In genomic region chr2:26444368-26444767, GRCm38 (mm10) we compare ENCODE assay signal across 8 mouse cellular contexts. TPM values are rescaled to one million over a fixed set of nuclear protein-coding genes. Genes with fewer than 3 reads are reported as not detected.
DNase-seq lines count a peak whose midpoint lies in the region; ATAC-seq lines count a peak whose summit lies in the region.

No protein-coding gene starts in this region.

- ATAC-seq in kidney, embryonic 14.5 days (ENCODE audit: low FRiP score, low TSS enrichment), result no peak
- no peak for ATAC-seq in midbrain, embryonic 15.5 days (replicated peaks)

- H3K4me2 ChIP-seq in kidney, embryonic 14.5 days (replicated peaks; ENCODE audit: low read depth, low read length), result peak overlapping the region; percentile 67
- peak overlapping the region; percentile 54 for H3K4me2 ChIP-seq in midbrain, embryonic 15.5 days

- 3% methylated on average over 15 of the region's 15 CpGs for WGBS in kidney, embryonic 14.5 days
- 6% methylated on average over 15 of the region's 15 CpGs for WGBS in embryonic facial prominence, embryonic 10.5 days
- WGBS in limb, embryonic 10.5 days, result 6% methylated on average over 15 of the region's 15 CpGs
- WGBS in midbrain, embryonic 15.5 days, result 5% methylated on average over 15 of the region's 15 CpGs

- peak overlapping the region; percentile 86 for H3K9ac ChIP-seq in kidney, embryonic 14.5 days (ENCODE audit: low read depth, low read length)
- H3K9ac ChIP-seq in midbrain, embryonic 15.5 days, result peak overlapping the region; percentile 81

- DNase-seq in kidney, postnatal 10 days, result no peak
- no peak for DNase-seq in embryonic facial prominence, embryonic 10.5 days (ENCODE audit: low spot score)
- no peak for DNase-seq in limb, embryonic 10.5 days (ENCODE audit: low spot score)
- DNase-seq in left cerebral cortex, adult 11 months (ENCODE audit: low spot score), result no peak
- DNase-seq in cerebellum, adult 9-11 months, result no peak
- DNase-seq in ovary, postnatal 36 days (ENCODE audit: low spot score), result no peak

- no peaks in the 10 kb centered on the region for H3K9me3 ChIP-seq in kidney, embryonic 14.5 days (ENCODE audit: control insufficient read depth, low read length)
- no peaks in the 10 kb centered on the region for H3K9me3 ChIP-seq in embryonic facial prominence, embryonic 10.5 days
- no peaks in the 10 kb centered on the region for H3K9me3 ChIP-seq in limb, embryonic 10.5 days (replicated peaks)
- no peaks in the 10 kb centered on the region for H3K9me3 ChIP-seq in midbrain, embryonic 15.5 days

- H3K4me3 ChIP-seq in kidney, embryonic 14.5 days (ENCODE audit: low read length), result peak overlapping the region; percentile 83
- H3K4me3 ChIP-seq in embryonic facial prominence, embryonic 10.5 days, result peak overlapping the region; percentile 92
- peak overlapping the region; percentile 93 for H3K4me3 ChIP-seq in limb, embryonic 10.5 days
- H3K4me3 ChIP-seq in midbrain, embryonic 15.5 days, result peak overlapping the region; percentile 75

- H3K4me1 ChIP-seq in kidney, embryonic 14.5 days (ENCODE audit: control insufficient read depth, insufficient read depth, low read length), result peaks cover 22% of the 10 kb centered on the region
- peaks cover 44% of the 10 kb centered on the region for H3K4me1 ChIP-seq in embryonic facial prominence, embryonic 10.5 days
- H3K4me1 ChIP-seq in limb, embryonic 10.5 days, result peaks cover 28% of the 10 kb centered on the region
- peaks cover 34% of the 10 kb centered on the region for H3K4me1 ChIP-seq in midbrain, embryonic 15.5 days

- H3K27ac ChIP-seq in kidney, embryonic 14.5 days (ENCODE audit: low read depth, low read length), result peak overlapping the region; percentile 78
- H3K27ac ChIP-seq in embryonic facial prominence, embryonic 10.5 days (replicated peaks), result peak overlapping the region; percentile 89
- H3K27ac ChIP-seq in limb, embryonic 10.5 days, result peak overlapping the region; percentile 92
- H3K27ac ChIP-seq in midbrain, embryonic 15.5 days, result peak overlapping the region; percentile 96

- peaks cover 25% of the 10 kb centered on the region for H3K36me3 ChIP-seq in kidney, embryonic 14.5 days (ENCODE audit: control insufficient read depth, insufficient read depth, low read length)
- peaks cover 27% of the 10 kb centered on the region for H3K36me3 ChIP-seq in embryonic facial prominence, embryonic 10.5 days (replicated peaks)
- H3K36me3 ChIP-seq in limb, embryonic 10.5 days, result peaks cover 27% of the 10 kb centered on the region
- H3K36me3 ChIP-seq in midbrain, embryonic 15.5 days (replicated peaks), result peaks cover 16% of the 10 kb centered on the region

- H3K27me3 ChIP-seq in kidney, embryonic 14.5 days (ENCODE audit: control insufficient read depth, insufficient read depth, low read length), result no peaks in the 10 kb centered on the region
- H3K27me3 ChIP-seq in embryonic facial prominence, embryonic 10.5 days (replicated peaks; ENCODE audit: low read depth, poor library complexity, severe bottlenecking), result no peaks in the 10 kb centered on the region
- no peaks in the 10 kb centered on the region for H3K27me3 ChIP-seq in limb, embryonic 10.5 days (ENCODE audit: low read depth, poor library complexity, severe bottlenecking)
- H3K27me3 ChIP-seq in midbrain, embryonic 15.5 days (replicated peaks), result no peaks in the 10 kb centered on the region

RNA-seq across cellular contexts. Expression of gene Sec16a, which starts 0.6 kb away (rescaled TPM):
- 18.9 and 43.9 TPM in 2 replicates for polyA plus RNA-seq in kidney, embryonic 14.5 days (2014; fragmentation: Nextera tagmentation; extraction: Ambion mirVana)
- polyA plus RNA-seq in embryonic facial prominence, embryonic 10.5 days (2016; fragmentation: Nextera tagmentation; extraction: Ambion mirVana), result 30.4 and 32.1 TPM in 2 replicates
- 29.4 and 37.1 TPM in 2 replicates for polyA plus RNA-seq in limb, embryonic 10.5 days (2016; fragmentation: Nextera tagmentation; extraction: Ambion mirVana)
- 21.3 and 21.5 TPM in 2 replicates for polyA plus RNA-seq in midbrain, embryonic 15.5 days (2015; fragmentation: Nextera tagmentation; extraction: Ambion mirVana)

RNA-seq across cellular contexts. Expression of gene Inpp5e, which starts 35.4 kb away (rescaled TPM):
- 13.7 and 24.7 TPM in 2 replicates for polyA plus RNA-seq in kidney, embryonic 14.5 days (2014; fragmentation: Nextera tagmentation; extraction: Ambion mirVana)
- polyA plus RNA-seq in embryonic facial prominence, embryonic 10.5 days (2016; fragmentation: Nextera tagmentation; extraction: Ambion mirVana), result 28.6 and 31.8 TPM in 2 replicates
- 30.6 and 35.3 TPM in 2 replicates for polyA plus RNA-seq in limb, embryonic 10.5 days (2016; fragmentation: Nextera tagmentation; extraction: Ambion mirVana)
- polyA plus RNA-seq in midbrain, embryonic 15.5 days (2015; fragmentation: Nextera tagmentation; extraction: Ambion mirVana), result 27.7 and 28.6 TPM in 2 replicates

RNA-seq across cellular contexts. Expression of gene Pmpca, which starts 55.2 kb away (rescaled TPM):
- 68.9 and 113 TPM in 2 replicates for polyA plus RNA-seq in kidney, embryonic 14.5 days (2014; fragmentation: Nextera tagmentation; extraction: Ambion mirVana)
- polyA plus RNA-seq in embryonic facial prominence, embryonic 10.5 days (2016; fragmentation: Nextera tagmentation; extraction: Ambion mirVana), result 144 and 151 TPM in 2 replicates
- polyA plus RNA-seq in limb, embryonic 10.5 days (2016; fragmentation: Nextera tagmentation; extraction: Ambion mirVana), result 142 and 149 TPM in 2 replicates
- polyA plus RNA-seq in midbrain, embryonic 15.5 days (2015; fragmentation: Nextera tagmentation; extraction: Ambion mirVana), result 92.1 and 97.6 TPM in 2 replicates

RNA-seq across cellular contexts. Expression of gene Entr1, which starts 55.3 kb away (rescaled TPM):
- 86.1 and 112 TPM in 2 replicates for polyA plus RNA-seq in kidney, embryonic 14.5 days (2014; fragmentation: Nextera tagmentation; extraction: Ambion mirVana)
- polyA plus RNA-seq in embryonic facial prominence, embryonic 10.5 days (2016; fragmentation: Nextera tagmentation; extraction: Ambion mirVana), result 133 and 137 TPM in 2 replicates
- polyA plus RNA-seq in limb, embryonic 10.5 days (2016; fragmentation: Nextera tagmentation; extraction: Ambion mirVana), result 127 and 148 TPM in 2 replicates
- 175 and 181 TPM in 2 replicates for polyA plus RNA-seq in midbrain, embryonic 15.5 days (2015; fragmentation: Nextera tagmentation; extraction: Ambion mirVana)
